Mouse (Mus musculus) spleen, adult 2 months (tissue): ENCODE data around the gene Sema6b. TPM values are rescaled to one million over a fixed set of nuclear protein-coding genes. Genes with fewer than 3 reads are reported as not detected.
"Not testable (repeated sequence)": the region's sequence is repeated elsewhere in the genome, so short reads cannot be mapped to it uniquely, and the experiment has no call there.

Experiments used
- DNase-seq, 2 experiments: peaks; one replicate each; pipeline versions ENCODE4 v3.0.0 to v3.0.0-alpha.2; 2012 to 2021; ENCODE audit warnings: low spot score in 2 of 2, low read depth in 1 of 2
- H3K27ac ChIP-seq: fragments of 200-500 bp; 2 replicates; pipeline ENCODE4 v1.5.1; 2012; ENCODE audit warnings: low read length, inconsistent platforms; ENCODE audit not compliant: insufficient read depth
- H3K27me3 ChIP-seq: fragments of 200-500 bp; 2 replicates; pipeline ENCODE4 v1.6.1; 2012; ENCODE audit warnings: mild to moderate bottlenecking, moderate library complexity, low read length, inconsistent platforms; ENCODE audit not compliant: control insufficient read depth, insufficient read depth
- H3K36me3 ChIP-seq: fragments of 200-500 bp; 2 replicates; pipeline ENCODE4 v1.6.1; 2012; ENCODE audit warnings: mild to moderate bottlenecking, low read length, inconsistent platforms; ENCODE audit not compliant: control insufficient read depth, insufficient read depth
- H3K4me1 ChIP-seq: fragments of 200-500 bp; 2 replicates; pipeline ENCODE4 v1.6.1; 2011; ENCODE audit warnings: inconsistent platforms; ENCODE audit not compliant: control insufficient read depth, insufficient read depth, insufficient read length
- H3K4me3 ChIP-seq: fragments of 200-500 bp; 2 replicates; pipeline ENCODE4 v1.5.1; 2011; ENCODE audit warnings: mild to moderate bottlenecking, inconsistent platforms; ENCODE audit not compliant: insufficient read depth, insufficient read length; ENCODE audit errors: extremely low read depth
- CTCF ChIP-seq: fragments of 200-500 bp; IDR thresholded peaks from 2 replicates; pipeline ENCODE4 v1.5.1; 2011; ENCODE audit warnings: mild to moderate bottlenecking, inconsistent platforms; ENCODE audit not compliant: insufficient read depth, insufficient read length, insufficient replicate concordance; ENCODE audit errors: extremely low read depth
- POLR2A ChIP-seq: fragments of 200-500 bp; IDR thresholded peaks from 2 replicates; pipeline ENCODE4 v1.6.1; 2011; ENCODE audit warnings: low read depth, low read length, inconsistent platforms
- WGBS: fragments of 180-500 bp; shearing (Covaris S2); methylation state at CpG from one replicate; pipeline ENCODE4 v1.1.7; 2018; 5-methylcytosine and 5-hydroxymethylcytosine counted together
- polyA plus RNA-seq: library from polyadenylated mRNA; depleted of rRNA; stranded (reverse); fragments of >200 nt; gene quantifications from 2 replicates; pipeline ENCODE4 v1.2.3, GENCODE M21; 2012

The Sema6b gene
- polyA plus RNA-seq, 1 experiment, result 9.1 TPM

DNA sequence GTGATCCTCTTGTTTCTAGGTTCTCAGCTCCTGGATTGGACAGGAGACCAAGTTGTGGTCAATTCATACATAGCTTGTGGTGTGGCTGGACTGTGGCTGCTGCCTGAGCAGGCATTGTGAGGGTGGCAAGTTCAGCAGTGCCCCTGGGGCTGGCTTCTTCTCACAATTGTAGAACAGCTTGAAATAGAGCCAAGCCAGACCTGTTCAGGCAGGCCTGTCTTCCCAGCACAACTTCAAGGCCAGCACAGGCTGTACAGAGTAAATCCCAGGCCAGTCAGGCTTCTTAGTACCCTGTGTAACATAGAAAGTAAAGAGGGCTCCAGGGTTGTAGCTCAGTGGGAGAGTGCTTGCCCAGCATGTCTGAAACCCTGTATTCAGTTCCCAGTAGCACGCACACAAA is 47.3 kb downstream of the Sema6b start:
- no peaks in the 10 kb centered on the region for H3K4me1 ChIP-seq
- H3K4me3 ChIP-seq, result no peak overlapping the region
- no peak overlapping the region for H3K27ac ChIP-seq
- TF ChIP-seq POLR2A, result no peak
- TF ChIP-seq CTCF, result no peak
- DNase-seq, result no peak
- peaks cover 25% of the 10 kb centered on the region for H3K36me3 ChIP-seq
- no peaks in the 10 kb centered on the region for H3K27me3 ChIP-seq
- WGBS, result 100% methylated on average over 1 of the region's 1 CpGs

DNA sequence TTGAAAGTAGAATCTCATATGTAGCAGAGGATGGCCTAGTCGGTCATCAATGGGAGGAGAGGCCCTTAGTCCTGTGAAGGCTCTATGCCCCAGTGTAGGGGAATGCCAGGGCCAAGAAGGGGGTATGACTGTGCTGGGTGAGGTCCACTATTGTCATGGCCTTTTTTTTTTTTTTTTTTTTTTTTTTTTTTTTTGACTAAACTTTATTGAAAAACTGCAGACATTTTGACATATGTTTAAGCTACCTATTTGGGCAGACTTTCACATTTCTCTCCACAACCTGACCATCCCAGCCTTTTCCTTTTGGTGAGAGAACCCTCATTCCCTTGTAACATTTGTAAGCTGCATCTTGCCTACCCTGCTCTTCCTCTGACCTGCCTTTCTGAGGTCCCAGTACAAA is 47.8 kb downstream of the Sema6b start:
- WGBS, result 86% methylated on average over 1 of the region's 1 CpGs
- Histone ChIP-seq H3K4me1 (no peaks in the 10 kb centered on the region), H3K27ac (no peak overlapping the region), H3K4me3 (no peak overlapping the region), H3K27me3 (no peaks in the 10 kb centered on the region), H3K36me3 (peaks cover 21% of the 10 kb centered on the region)
- no peak for DNase-seq
- TF ChIP-seq CTCF, result no peak
- no peak for TF ChIP-seq POLR2A

DNA sequence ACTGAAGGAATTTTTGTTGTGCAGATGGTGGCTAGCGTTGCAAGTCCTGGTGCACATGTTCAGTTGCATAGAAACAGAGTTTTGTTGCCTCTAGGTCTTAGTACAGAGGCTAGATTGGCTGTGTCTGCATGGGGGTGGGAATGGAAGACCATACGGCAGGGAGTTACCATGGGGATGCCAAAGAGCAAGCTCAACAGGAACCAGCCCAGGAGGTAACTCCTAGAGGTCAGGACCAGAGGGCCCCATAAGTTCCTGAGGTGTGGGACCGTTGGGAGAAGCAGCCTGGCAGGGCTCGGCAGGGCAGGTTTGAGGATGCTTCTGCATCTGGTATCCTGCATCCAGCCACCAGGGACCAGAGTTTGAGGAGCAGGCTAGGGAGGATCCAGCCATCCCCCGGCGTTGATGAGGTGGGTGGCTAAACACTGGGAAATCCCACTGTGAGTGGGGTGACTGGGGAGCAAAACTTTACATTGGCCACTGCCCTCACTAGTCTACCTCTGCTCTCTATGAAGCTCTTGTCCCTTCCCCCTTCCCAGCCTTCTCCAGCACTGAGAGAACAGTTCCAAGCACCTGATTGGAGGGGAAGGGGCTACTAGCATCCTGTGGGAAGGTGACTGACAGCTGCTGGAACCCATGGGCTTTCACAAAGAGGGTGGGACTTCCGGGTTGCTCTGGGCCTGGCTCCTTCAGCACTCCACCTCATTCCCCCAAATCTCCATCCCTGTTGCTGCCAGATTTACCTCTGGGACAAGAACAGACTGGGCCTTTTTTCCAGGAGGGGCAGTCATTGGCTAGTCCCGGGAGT is 59.2 kb downstream of the Sema6b start:
- DNase-seq, result no peak
- Histone ChIP-seq H3K4me3 (no peak overlapping the region), H3K27ac (no peak overlapping the region), H3K27me3 (no peaks in the 10 kb centered on the region), H3K4me1 (peaks cover 10% of the 10 kb centered on the region; the same call in 1 of the 2 replicates), H3K36me3 (peaks cover 10% of the 10 kb centered on the region; the same call in 1 of the 2 replicates)
- 38% methylated on average over 8 of the region's 8 CpGs for WGBS
- no peak for TF ChIP-seq CTCF
- TF ChIP-seq POLR2A, result no peak

DNA sequence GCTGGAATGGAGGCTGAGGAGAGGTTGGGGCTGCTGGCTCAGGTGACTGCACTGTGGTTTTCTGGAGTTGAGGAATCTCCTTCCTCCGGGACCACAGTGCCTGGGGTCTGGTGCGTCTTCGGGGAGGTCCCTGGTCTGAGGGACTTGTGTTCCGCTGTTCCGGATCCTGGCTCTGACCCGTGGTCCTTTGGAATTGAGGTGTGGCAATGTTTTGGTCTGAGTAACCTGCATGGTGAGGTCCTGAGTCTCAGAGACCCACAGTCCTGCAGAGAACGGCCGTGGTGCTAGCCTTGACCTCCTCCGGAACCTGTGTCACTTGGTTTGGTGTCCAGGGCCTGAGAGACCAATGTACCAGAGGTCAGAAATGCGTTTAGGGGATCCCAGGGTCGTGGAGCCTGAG is 60.2 kb downstream of the Sema6b start:
- no peak for DNase-seq
- Histone ChIP-seq H3K27ac (no peak overlapping the region), H3K4me3 (peak overlapping the region; percentile 97), H3K4me1 (peaks cover 14% of the 10 kb centered on the region), H3K36me3 (peaks cover 10% of the 10 kb centered on the region; the same call in 1 of the 2 replicates), H3K27me3 (no peaks in the 10 kb centered on the region)
- under 1% methylated on average over 11 of the region's 11 CpGs for WGBS
- TF ChIP-seq POLR2A (no peak), CTCF (no peak)

DNA sequence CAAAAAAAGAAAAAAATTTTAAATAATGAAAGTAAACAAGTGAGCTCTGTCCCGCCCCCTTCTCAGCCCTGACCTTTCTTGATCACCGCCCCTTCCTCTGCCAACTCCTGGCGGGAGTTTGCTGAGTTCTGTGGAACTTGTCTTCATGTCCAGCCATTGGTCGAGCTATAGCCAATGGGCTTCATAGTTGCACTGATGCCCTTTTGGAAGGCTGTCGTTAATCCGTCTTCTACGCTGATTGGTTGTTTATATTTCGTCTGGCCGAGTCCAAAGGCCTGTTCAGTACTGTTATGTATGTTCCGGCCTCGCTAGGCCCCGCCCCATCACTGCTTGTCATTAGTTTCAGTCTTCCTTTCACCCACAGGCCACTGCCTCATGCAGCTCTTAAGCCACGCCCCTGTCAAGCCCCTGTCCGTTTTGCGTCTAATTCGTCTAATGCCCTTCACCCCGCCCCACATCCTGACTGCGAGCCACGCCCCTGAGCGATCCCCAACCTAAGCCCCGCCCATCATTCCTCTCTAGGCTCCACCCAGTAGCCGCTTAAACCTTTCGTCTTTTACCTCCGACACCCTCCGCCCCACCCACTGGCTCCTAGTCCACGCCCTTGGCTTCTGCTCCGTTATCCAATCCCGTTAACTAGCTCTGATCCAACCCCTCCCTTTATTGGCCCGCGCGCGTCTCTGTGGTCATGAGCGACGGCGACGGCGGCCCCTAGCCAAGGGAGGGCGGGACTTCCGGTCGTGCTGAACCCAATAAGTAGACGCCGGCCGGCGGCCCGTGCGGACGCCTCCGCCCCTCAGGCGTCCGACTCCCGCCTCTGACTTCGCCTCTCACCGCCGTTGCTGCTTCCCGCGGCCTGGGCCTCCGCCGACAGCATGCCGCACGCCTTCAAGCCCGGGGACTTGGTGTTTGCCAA is 61.0 kb downstream of the Sema6b start, which contains the start of gene Hdgfl2:
Hdgfl2 (plus strand) TSS at position 755 of the 916 bp plus-strand sequence.
- Histone ChIP-seq H3K4me3 (peak within 1 kb of the TSS; percentile 97), H3K27ac (peak within 1 kb of the TSS; percentile 69; the same call in 1 of the 2 replicates), H3K4me1 (peaks cover 14% of the 10 kb centered on the region), H3K27me3 (no peaks in the 10 kb centered on the region), H3K36me3 (peaks cover 8% of the 10 kb centered on the region; the same call in 1 of the 2 replicates)
- TF ChIP-seq POLR2A (peak; percentile 76), CTCF (no peak)
- under 1% methylated on average over 61 of the region's 61 CpGs for WGBS
- peak; percentile 99 to 100 for DNase-seq

DNA sequence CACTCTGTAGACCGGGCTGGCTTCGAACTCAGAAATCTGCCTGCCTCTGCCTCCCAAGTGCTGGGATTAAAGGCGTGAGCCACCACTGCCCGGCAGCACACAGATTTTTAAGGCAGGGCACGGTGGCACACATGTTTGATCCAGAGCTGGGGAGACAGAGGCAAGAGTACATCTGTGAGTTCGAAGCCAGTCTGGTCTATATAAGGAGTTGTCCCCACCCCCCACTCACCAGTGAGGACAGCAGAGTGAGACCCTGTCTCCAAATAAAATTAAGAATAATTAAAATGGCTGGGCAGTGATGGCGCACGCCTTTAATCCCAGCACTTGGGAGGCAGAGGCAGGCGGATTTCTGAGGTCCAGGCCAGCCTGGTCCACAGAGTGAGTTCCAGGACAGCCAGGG is 61.8 kb downstream of the Sema6b start:
- Histone ChIP-seq H3K4me3 (0 out of 2 replicates have a peak overlapping the region, but pooled peaks have one; percentile 9), H3K4me1 (peaks cover 14% of the 10 kb centered on the region), H3K27ac (peak overlapping the region; percentile 14; the same call in 1 of the 2 replicates)
- H3K27me3 ChIP-seq, H3K36me3 ChIP-seq, DNase-seq: not testable (repeated sequence)
- 65% methylated on average over 9 of the region's 9 CpGs for WGBS
